Mouse (Mus musculus) ES-Bruce4 (cell line): ENCODE data around the gene Hsdl2.

ENCODE experiments used
- CTCF ChIP-seq: IDR thresholded peaks from one replicate; pipeline ENCODE4 v1.8.1; 2011; ENCODE audit warnings: low read depth, low read length
- EP300 ChIP-seq: IDR thresholded peaks from 2 replicates; pipeline ENCODE4 v1.6.1; 2011; ENCODE audit warnings: low read depth, low read length; ENCODE audit not compliant: insufficient read depth
- POLR2A ChIP-seq: IDR thresholded peaks from one replicate; pipeline ENCODE4 v1.8.1; 2011; ENCODE audit warnings: low read length; ENCODE audit not compliant: insufficient read depth

- TF ChIP-seq EP300 (no peak), CTCF (no peak), POLR2A (no peak)
Measured at GRCm38 (mm10) chr4:59567576-59568260, 13.6 kb upstream of the Hsdl2 start.
